Mouse (Mus musculus) cerebellum, adult 11-12 months (tissue): ENCODE measurements around the gene Hs1bp3.
A peak's percentile ranks its signal among the peaks of the same experiment; 100 is the strongest.

Source experiments
- DNase-seq: peaks from one replicate; pipeline ENCODE4 v3.0.0; 2022

Gene Hs1bp3

GRCm38 (mm10) chr12:8337286-8338060 is 24.2 kb downstream of the Hs1bp3 start:
- no peak for DNase-seq

DNA sequence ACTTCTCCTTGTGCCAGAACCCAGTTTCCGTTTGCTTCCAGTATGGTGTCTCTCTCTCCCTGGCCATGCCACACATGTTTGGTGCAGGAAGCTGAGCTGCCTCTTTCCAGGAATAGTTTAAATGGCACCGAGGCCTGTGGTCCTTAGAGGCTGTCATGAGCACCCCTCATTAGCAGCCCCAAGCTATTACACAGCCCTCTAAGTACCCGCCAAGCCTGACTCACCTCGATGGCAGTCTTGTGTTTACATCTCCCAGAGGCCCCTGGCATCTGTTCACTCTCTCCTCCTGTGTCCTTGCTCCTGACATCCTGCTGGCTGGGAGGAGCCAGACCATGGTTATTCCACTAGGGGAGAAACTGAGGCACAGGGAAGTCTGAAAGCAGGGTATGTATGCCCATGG is 25.3 kb downstream of the Hs1bp3 start:
- DNase-seq, result no peak

GRCm38 (mm10) chr12:8338918-8339317 is 25.7 kb downstream of the Hs1bp3 start:
- no peak for DNase-seq

DNA sequence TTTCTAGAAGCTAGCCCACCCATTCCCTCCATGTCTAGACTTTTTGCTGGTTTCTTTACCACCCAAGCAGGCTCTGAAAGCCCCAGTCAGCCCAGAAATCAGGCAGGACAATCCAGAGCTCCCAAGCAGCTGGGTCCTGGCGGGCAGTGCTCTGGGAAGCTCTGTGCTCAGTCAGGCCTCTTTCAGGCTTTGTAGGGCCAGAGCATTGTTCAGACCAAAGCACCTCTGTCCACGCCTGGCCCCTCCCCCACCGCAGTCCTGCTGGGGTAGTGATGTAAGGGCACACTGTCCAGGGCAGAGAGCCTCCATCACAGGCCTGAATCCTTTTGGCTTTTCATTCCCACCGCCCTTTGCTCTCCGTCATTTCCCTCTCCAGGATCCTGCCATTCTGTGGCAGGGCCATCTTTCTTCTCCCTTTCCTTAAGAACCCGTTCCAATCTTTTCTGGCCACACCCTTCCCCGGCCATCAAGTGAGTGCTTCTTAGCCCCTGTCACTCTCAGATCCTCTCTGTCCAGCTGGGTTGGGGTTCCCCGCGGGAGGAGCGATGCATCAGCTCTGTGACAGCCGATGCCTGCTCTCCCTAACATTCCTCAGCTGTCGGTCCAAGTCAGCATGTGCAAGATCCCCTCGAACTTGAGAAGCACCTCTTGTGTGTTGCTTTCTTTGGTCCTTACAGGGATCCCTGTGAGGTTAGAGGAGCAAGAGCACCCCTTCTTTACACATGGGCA is 26.5 kb downstream of the Hs1bp3 start:
- no peak for DNase-seq

GRCm38 (mm10) chr12:8341008-8341407 is 27.8 kb downstream of the Hs1bp3 start:
- no peak for DNase-seq

- no peak for DNase-seq
These were observed 30.1 kb downstream of the Hs1bp3 start for GRCm38 (mm10) chr12:8343381-8343780.

DNA sequence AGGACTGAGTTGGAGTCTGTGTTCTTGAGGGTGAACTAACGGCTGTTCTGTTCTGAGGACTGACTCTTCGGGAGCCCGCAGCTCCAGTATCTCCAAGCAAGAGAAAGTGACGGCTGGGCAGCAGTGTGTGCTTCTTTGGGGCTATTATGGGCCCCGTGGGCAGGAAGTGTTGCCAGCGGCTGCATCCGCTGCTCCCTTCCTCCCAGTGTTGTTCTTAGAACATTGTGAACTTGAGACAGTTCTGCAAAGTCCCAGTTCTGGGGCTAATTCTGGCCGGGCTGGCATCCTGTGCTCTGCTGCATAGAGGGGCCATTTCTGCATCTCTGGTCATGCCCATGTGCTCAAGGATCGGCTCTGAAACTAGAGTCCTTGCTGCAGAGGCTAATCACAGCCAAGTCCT is 31.7 kb downstream of the Hs1bp3 start:
- peak; percentile 28 for DNase-seq

- no peak for DNase-seq
These were observed 32.3 kb downstream of the Hs1bp3 start for GRCm38 (mm10) chr12:8345539-8345938.

DNA sequence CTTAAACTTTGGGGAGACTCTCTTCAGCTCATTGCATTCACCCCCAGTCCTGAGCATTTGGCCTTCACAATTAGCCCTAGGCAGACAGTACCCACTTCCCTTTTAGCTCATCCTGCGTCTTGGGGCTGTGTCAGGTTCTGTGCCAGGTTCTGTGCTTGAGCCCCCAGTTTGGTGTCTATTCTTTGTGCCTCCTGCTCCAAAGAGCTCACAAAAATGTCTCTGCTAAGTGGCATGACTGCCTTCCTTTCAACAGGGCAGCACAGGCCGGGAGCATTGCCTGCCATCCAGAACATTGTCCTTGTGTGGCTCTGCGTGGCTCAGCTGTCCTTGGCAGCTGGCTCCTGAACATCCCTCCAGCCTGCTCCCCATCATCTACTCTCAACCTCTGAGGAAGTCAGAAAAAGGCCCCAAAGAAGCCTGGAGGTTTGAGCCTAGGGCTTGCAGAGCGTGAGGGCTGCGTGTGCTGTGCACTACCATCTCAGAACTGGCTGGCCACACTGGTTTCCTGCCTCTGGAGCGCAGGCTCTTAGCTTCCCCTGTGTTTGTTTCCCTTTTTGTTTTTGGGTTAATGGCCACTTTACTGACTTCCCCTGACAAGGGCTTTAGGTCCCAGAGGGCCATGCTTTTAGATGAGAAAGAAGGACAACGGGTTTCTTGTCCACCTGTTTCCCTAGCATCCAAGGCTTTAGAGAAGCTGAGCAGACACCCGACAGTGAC is 34.7 kb downstream of the Hs1bp3 start:
- no peak for DNase-seq

DNA sequence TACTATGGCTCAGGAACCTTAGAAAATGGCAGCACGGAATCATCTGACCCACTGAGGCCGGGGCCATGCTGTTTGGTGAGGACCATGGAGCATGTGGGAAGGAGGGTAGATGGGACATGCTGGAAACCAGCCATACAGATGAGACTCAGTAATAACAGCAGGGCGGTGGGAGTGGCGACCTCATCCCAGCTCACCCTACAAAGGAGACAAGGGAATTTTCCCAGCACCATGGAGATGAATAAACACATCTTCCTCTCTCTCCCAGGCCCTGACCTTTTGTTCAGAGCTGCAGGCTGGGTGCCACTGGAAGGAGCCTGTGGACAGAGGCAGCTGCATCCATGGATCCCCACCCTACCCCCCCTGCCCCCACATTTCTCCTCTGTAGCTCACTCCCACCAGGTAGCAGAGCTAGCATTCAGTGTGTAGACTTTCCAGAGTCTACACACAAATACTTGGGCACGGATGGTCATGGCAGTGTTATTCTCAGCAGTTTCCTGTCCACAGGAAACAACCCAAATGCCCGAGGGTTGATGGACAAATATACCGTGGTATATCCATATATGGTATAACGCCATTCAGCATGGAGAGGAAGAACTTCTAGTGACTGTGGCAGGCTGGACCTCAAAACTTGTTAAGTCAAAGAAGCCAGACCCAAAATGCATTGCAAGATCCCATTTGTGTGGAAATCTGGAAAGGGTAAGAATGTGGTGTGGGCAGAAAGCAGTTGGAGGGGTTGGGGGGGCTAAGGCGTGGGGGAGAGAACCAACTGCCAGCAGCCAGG is 35.7 kb downstream of the Hs1bp3 start:
- no peak for DNase-seq

- DNase-seq, result no peak
These were observed 38.0 kb downstream of the Hs1bp3 start for GRCm38 (mm10) chr12:8351025-8351903.

DNA sequence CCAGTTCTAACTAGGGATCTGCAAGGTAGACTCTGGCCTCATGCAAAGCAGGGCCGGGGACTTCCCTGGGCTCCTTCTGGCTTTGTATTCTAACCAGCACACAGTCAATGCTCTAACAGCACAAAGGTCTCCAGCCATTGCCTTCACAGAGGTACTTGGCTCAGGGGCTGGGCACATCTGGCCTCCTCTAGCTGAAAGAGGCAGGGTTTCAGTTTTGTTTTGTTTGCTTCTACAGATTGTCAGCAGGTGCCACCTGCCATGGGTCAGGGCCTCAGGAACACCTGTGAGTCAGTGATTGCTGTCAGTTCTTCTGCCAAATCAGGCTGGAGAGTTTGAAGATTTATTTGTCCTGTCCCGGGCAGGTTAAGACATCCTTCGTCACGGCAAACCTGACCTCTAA is 39.8 kb downstream of the Hs1bp3 start:
- DNase-seq, result no peak

DNA sequence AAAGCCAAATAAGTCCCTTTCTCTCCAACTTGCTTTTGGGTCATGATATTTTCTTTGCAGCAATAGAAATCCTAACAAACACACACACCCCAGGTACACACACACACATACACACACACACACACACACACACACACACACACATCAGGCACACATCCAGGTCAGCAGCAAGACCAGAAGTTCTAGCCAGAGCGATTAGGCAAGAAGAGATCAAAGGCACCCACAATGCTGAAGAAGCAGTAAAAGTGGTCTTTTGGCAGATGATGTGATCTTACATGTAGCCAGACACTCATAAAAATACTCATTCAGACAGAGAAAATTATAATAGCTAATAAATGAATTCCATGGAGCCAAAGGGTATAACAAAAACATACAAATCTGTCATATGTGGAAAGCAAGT is 41.0 kb downstream of the Hs1bp3 start:
- no peak for DNase-seq

GRCm38 (mm10) chr12:8355011-8355410 is 41.8 kb downstream of the Hs1bp3 start:
- DNase-seq, result no peak

- peak; percentile 42 for DNase-seq
These were observed 44.2 kb downstream of the Hs1bp3 start for GRCm38 (mm10) chr12:8357449-8357848.

DNA sequence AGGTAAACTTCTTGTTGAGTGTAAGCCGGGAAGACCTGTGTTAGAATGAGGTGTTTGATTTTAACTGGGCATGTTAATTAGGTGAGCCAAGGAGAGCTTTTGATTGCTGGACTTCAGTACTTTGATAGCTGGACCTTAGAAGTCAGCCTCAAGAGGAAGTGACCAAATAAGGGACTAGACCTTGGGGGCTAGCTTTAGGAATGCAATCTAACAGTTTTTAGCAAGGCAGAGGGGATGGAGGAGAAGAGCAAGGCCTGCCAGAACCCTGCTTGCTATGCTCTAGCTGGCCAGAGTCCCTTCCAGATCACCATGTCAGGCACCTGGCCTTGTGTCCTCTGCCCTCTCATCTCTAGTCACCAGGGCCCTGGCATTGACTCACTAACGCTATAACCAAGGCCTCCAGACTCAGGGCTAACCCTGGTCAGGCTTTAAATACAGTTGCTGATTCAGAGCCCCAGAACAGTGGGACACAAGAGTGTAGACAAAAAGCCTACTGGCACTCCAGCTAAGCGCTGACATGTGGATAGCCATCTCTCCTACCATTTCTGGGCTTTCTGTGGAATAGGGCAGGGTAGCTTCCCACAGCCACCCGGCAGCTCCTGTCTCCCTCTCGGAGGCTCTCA is 45.2 kb downstream of the Hs1bp3 start:
- DNase-seq, result no peak

GRCm38 (mm10) chr12:8359418-8360112 is 46.3 kb downstream of the Hs1bp3 start:
- no peak for DNase-seq

DNA sequence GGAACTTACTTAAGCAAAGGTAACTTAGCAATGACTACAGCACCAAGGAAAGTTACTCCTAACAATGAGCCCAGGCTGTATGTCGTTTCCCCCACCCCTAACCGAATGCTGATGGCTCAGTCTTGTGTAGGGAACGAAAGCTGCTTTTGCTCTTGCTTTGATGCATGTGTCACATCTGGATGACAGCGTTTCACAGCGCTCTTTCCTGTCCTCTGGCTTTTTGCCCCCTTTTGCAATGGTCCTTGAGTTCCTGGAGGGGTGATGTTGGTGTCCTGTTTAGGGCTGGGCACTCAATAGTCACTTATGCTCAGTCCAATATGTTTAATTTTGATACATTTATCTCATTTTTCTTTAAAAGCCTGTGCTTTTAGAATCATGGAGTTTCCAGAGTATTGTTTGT is 48.6 kb downstream of the Hs1bp3 start:
- DNase-seq, result no peak

- no peak for DNase-seq
These were observed 49.2 kb downstream of the Hs1bp3 start for GRCm38 (mm10) chr12:8362400-8362799.

DNA sequence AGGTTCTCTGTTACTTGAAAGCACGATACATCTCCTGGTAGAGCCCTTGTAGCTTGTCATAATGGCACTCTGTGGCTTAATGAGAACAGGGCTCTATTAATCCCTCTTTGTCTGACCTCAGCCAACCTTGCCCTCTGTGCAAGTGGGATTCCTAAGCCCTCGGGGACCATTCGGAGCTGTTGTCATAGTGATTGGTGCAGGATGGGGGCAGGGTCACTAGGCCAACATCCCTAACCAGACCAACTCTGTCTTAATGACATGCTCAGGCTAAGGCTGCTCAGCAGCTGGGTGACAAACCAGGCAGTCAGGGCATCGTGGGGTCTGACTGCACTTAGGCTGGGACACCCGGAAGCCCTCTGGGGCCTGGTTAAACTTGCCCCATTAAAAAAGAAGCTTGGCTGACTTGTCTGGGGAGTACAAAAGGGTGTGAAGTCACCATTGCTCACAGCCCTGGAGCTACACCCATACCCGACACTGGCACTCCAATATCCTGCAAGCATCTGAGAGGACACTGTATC is 51.1 kb downstream of the Hs1bp3 start:
- peak; percentile 29 for DNase-seq

DNA sequence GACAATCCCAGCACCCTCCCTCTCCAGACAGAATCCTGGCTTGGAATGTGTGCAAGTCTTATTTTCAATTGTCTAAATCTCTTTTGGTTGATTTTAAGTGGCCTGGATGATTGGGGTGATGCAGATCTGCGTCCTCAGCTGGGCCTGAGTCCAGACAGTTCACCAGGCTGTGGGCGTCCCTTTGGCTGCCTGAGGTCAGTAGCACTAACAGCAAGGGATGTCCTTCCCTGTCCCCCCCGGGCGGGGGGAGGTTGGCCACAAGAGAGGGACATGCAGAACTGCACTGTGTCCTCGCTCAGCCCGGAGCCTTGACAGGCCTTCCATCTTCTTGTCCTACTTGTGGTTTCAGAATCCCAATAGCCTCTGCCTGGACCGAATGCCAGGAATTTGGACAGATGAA is 52.1 kb downstream of the Hs1bp3 start:
- DNase-seq, result peak; percentile 34
